Mouse (Mus musculus) cerebellum, postnatal 4 days (tissue): ENCODE results near the gene Nln.

ENCODE experiments used
- DNase-seq, 2 experiments: peaks; one replicate each; pipeline ENCODE4 v3.0.0; 2022; ENCODE audit warnings: low spot score in 2 of 2, mixed read lengths in 1 of 2

The Nln gene

GRCm38 (mm10) chr13:104015246-104016105 is 93.9 kb downstream of the Nln start:
- no peak for DNase-seq

- DNase-seq = no peak
These were observed 95.4 kb downstream of the Nln start for GRCm38 (mm10) chr13:104014038-104014437.

GRCm38 (mm10) chr13:104013380-104013779 is 96.0 kb downstream of the Nln start:
- DNase-seq = no peak

- no peak for DNase-seq
These were observed 97.1 kb downstream of the Nln start for GRCm38 (mm10) chr13:104012214-104012833.

GRCm38 (mm10) chr13:104011289-104011688 is 98.1 kb downstream of the Nln start:
- no peak for DNase-seq

- DNase-seq = no peak
These were observed 104.1 kb downstream of the Nln start for GRCm38 (mm10) chr13:104005231-104005845.

- no peak for DNase-seq
These were observed 115.3 kb downstream of the Nln start for GRCm38 (mm10) chr13:103994085-103994455.

- DNase-seq = no peak
These were observed 116.0 kb downstream of the Nln start for GRCm38 (mm10) chr13:103993142-103994084.

GRCm38 (mm10) chr13:103986660-103987059 is 122.8 kb downstream of the Nln start:
- DNase-seq = peak in 1 of 2 experiments; percentile 8

- no peak for DNase-seq
These were observed 123.7 kb downstream of the Nln start for GRCm38 (mm10) chr13:103985510-103986278.

- no peak for DNase-seq
These were observed 127.0 kb downstream of the Nln start for GRCm38 (mm10) chr13:103982376-103982775.

- no peak for DNase-seq
These were observed 129.0 kb downstream of the Nln start for GRCm38 (mm10) chr13:103980414-103980813.

GRCm38 (mm10) chr13:103978286-103978866 is 131.0 kb downstream of the Nln start:
- no peak for DNase-seq

GRCm38 (mm10) chr13:103977844-103978243 is 131.6 kb downstream of the Nln start:
- no peak for DNase-seq

GRCm38 (mm10) chr13:103976181-103976724 is 133.2 kb downstream of the Nln start:
- DNase-seq = no peak

- no peak for DNase-seq
These were observed 134.3 kb downstream of the Nln start for GRCm38 (mm10) chr13:103975101-103975500.

- no peak for DNase-seq
These were observed 135.4 kb downstream of the Nln start for GRCm38 (mm10) chr13:103973977-103974376.
